Mouse (Mus musculus) heart, postnatal 0 days (tissue): ENCODE measurements around the gene Atg3. TPM values are rescaled to one million over a fixed set of nuclear protein-coding genes. Genes with fewer than 3 reads are reported as not detected.

Experiments used
- ATAC-seq: fragments of 200-750 bp; cut with Nextera tagmentation; 2 replicates; pipeline ENCODE4 v1.8.0; 2017; ENCODE audit warnings: low read depth, moderate number of reproducible peaks, moderate library complexity; ENCODE audit not compliant: insufficient read depth
- DNase-seq: peaks from one replicate; pipeline ENCODE4 v3.0.0-alpha.2; 2016; ENCODE audit warnings: low spot score
- H3K27ac ChIP-seq: fragments of 300-500 bp; sonication (generic); 2 replicates; pipeline ENCODE4 v1.5.1; 2014; ENCODE audit warnings: low read depth, mild to moderate bottlenecking
- H3K27me3 ChIP-seq: fragments of 300-500 bp; sonication (generic); 2 replicates; pipeline ENCODE4 v1.6.1; 2014; ENCODE audit warnings: low read length, mixed read lengths; ENCODE audit not compliant: control insufficient read depth, insufficient read depth
- H3K36me3 ChIP-seq: fragments of 300-500 bp; sonication (generic); replicated peaks from 2 replicates; pipeline ENCODE4 v1.6.1; 2014; ENCODE audit warnings: low read length, mixed read lengths; ENCODE audit not compliant: control insufficient read depth, insufficient read depth
- H3K4me1 ChIP-seq: fragments of 300-500 bp; sonication (generic); 2 replicates; pipeline ENCODE4 v1.6.1; 2014; ENCODE audit warnings: antibody characterized with exemption; ENCODE audit not compliant: control insufficient read depth, insufficient read depth
- H3K4me2 ChIP-seq: fragments of 300-500 bp; sonication (generic); 2 replicates; pipeline ENCODE4 v1.6.1; 2014; ENCODE audit warnings: low read depth, mild to moderate bottlenecking, low read length, moderate library complexity
- H3K4me3 ChIP-seq: fragments of 300-500 bp; sonication (generic); 2 replicates; pipeline ENCODE4 v1.5.1; 2014; ENCODE audit warnings: low read depth, low read length
- H3K9ac ChIP-seq: fragments of 300-500 bp; sonication (generic); replicated peaks from 2 replicates; pipeline ENCODE4 v1.6.1; 2014; ENCODE audit warnings: low read depth, low read length, mixed read lengths
- H3K9me3 ChIP-seq: fragments of 300-500 bp; sonication (generic); replicated peaks from 2 replicates; pipeline ENCODE4 v1.6.1; 2016; ENCODE audit warnings: low read length; ENCODE audit not compliant: control insufficient read depth
- CTCF ChIP-seq: IDR thresholded peaks from 2 replicates; pipeline ENCODE4 v1.5.1; 2016; ENCODE audit warnings: antibody characterized with exemption, control low read depth, low read depth
- EP300 ChIP-seq: IDR thresholded peaks from 2 replicates; pipeline ENCODE4 v1.6.1; 2016; ENCODE audit warnings: antibody characterized with exemption, low read depth
- WGBS: fragments of 180-500 bp; shearing (Covaris S2); extraction: QIAGEN DNeasy Blood & Tissue Kit; methylation state at CpG from one replicate; pipeline ENCODE4 v1.1.7; 2014; 5-methylcytosine and 5-hydroxymethylcytosine counted together
- polyA plus RNA-seq: library from polyadenylated mRNA; unstranded; fragments of >200 nt; fragmentation: Nextera tagmentation; extraction: Ambion mirVana; gene quantifications from 2 replicates; pipeline ENCODE4 v1.2.1, GENCODE M21; 2015
- total RNA-seq: library from RNA; depleted of rRNA; stranded (reverse); fragments of >200 nt; gene quantifications from 2 replicates; pipeline ENCODE4 v1.2.3, GENCODE M21; 2014; ENCODE audit warnings: low replicate concordance

The Atg3 gene
- total and polyA plus RNA-seq, 2 experiments from 2014 or later, result 4.5 to 30.1 TPM

DNA sequence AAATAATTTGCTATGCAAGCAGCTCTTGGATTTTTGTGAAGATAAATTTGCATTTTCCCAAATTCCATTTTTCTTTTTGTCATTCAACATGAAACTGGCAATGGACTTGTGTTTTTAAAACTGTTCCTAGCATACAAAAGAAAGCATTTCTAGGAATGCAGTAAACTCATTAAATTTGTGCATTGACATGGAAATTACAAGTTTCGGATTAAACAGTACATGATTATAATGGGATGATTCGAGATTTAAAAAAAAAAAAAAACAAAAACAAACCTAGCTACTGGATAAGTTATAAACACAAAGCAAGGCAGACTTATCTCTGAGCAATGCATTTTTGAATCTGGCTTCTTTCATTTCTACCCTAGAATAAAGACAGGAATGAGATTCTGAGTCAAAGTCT lies 63.4 kb downstream of the Atg3 start:
- no peaks in the 10 kb centered on the region for H3K36me3 ChIP-seq
- no peak overlapping the region for H3K4me3 ChIP-seq
- no peaks in the 10 kb centered on the region for H3K9me3 ChIP-seq
- H3K27ac ChIP-seq, result no peak overlapping the region
- H3K4me1 ChIP-seq, result no peaks in the 10 kb centered on the region
- H3K27me3 ChIP-seq, result no peaks in the 10 kb centered on the region
- no peak overlapping the region for H3K9ac ChIP-seq
- 54% methylated on average over 2 of the region's 2 CpGs for WGBS
- H3K4me2 ChIP-seq, result no peak overlapping the region
- no peak for TF ChIP-seq EP300
- TF ChIP-seq CTCF, result no peak
- ATAC-seq (no peak), DNase-seq (no peak)

DNA sequence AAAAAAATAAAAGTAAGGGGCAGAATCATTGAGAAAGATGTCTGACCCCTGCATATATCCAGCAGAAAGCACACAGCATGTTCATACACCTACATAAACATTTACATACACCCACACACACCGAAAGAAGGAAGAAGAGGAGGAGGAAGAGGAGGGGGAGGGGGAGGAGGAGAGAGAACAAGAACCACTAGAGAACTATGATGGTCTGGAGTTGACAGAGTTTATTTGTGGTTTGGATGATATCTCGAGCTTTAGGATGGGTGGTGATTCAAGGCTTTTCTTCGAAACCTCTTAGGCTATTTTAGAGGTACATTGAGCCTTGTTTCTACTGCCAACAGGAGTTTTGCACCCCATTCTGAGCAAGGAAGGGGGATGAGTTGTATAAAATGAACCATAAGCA lies 64.2 kb downstream of the Atg3 start:
- Histone ChIP-seq H3K27me3 (no peaks in the 10 kb centered on the region), H3K9ac (no peak overlapping the region), H3K4me1 (no peaks in the 10 kb centered on the region), H3K4me3 (no peak overlapping the region), H3K9me3 (no peaks in the 10 kb centered on the region), H3K27ac (no peak overlapping the region), H3K4me2 (no peak overlapping the region), H3K36me3 (no peaks in the 10 kb centered on the region)
- TF ChIP-seq CTCF, result no peak
- TF ChIP-seq EP300, result no peak
- ATAC-seq (no peak), DNase-seq (no peak)
- WGBS, result 75% methylated on average over 3 of the region's 3 CpGs

DNA sequence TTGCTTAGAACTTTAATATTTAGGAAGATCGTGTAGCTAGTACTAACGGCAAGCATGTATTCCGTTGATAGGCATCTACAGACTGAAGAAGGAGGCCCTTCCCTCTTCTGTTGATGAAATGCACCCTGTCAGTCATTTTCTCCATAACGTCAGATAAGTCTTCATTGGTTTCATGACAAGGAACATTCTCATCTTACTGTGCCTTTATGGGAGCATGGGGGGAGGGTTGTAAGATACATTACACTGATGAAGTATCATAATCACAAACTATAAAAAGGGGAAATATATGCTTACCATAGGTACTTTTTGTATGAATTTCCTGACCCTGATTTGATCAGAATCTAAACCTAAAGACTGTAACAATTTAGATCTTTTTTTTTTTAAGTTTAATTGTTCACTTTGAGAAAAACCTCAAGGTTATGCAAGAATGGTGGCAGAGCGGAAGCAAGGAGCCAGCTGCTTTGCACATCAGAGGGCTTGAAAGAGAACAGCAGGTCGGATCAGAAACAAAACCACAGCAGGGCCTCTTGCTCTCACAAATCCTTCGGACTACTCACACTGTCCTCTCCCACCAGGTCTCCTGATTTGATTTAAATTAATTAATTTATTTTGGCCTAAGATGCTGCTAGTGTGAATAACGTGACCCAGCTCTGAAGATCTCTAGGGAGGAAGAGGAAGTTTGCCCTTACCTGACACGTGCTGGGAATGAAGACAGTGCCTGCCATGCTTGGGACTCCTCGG lies 65.2 kb downstream of the Atg3 start, which contains the start of gene Btla:
TSS of gene Btla (plus strand) at position 668 of the 741 bp plus-strand sequence.
- H3K9ac ChIP-seq, result no peak within 1 kb of the TSS
- no peak within 1 kb of the TSS for H3K4me2 ChIP-seq
- 49% methylated on average over 10 of the region's 10 CpGs for WGBS
- H3K36me3 ChIP-seq, result no peaks in the 10 kb centered on the region
- no peak within 1 kb of the TSS for H3K4me3 ChIP-seq
- H3K4me1 ChIP-seq, result no peaks in the 10 kb centered on the region
- no peak within 1 kb of the TSS for H3K27ac ChIP-seq
- DNase-seq (no peak), ATAC-seq (no peak)
- TF ChIP-seq CTCF, result no peak
- no peak for TF ChIP-seq EP300
- no peaks in the 10 kb centered on the region for H3K9me3 ChIP-seq
- H3K27me3 ChIP-seq, result no peaks in the 10 kb centered on the region

DNA sequence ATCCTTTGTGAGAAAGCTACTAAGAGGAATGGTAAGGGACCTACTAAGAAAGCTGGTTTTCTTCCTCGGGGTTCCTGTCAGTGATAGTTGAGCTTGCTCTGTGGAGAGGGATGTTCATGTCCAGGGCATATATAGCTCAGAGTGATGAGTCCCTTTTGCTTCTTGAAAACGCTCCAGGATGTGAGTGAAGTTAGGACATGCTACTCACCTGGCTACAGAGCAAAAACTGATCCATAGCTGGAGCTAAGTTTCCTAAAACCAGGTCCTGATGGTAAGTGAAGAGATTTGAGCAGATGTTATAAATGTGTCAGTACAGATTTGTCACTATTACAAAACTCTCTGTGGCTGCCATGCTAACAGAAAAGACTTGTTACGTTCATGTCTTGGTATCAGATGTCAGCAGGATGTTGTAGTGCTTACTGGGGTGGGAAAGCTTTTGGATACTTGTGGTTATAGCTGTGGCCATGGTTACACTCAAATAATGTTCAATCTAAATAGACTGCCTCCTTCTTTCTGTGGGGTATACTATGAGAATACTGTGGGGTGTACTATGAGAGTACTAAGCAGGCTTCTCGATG lies 65.9 kb downstream of the Atg3 start:
- no peak overlapping the region for H3K4me2 ChIP-seq
- WGBS, result 69% methylated on average over 4 of the region's 4 CpGs
- DNase-seq, result no peak

DNA sequence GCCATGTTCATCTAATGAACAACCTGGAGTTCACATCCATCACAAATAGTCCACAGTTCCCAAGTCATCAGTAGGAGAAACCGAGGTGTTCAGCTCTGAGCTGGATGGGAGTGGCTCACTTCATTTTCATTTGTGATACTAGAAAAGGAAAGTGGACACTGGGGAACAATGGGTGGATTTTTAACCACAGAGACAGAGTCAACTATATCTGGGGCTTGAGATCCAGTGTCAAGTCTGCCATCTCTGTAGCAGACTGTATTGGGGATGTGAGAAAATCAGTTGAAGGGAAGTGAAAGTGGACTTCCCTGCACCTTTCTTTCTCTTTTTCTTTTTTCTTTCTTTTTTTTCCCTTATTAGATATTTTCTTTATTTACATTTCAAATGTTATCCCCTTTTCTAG lies 68.4 kb downstream of the Atg3 start:
- 69% methylated on average over 1 of the region's 1 CpGs for WGBS
- H3K27me3 ChIP-seq, result no peaks in the 10 kb centered on the region
- no peak overlapping the region for H3K4me2 ChIP-seq
- no peak for DNase-seq
- ATAC-seq, result no peak
- no peaks in the 10 kb centered on the region for H3K36me3 ChIP-seq
- H3K4me3 ChIP-seq, result no peak overlapping the region
- H3K9ac ChIP-seq, result no peak overlapping the region
- no peaks in the 10 kb centered on the region for H3K9me3 ChIP-seq
- no peak overlapping the region for H3K27ac ChIP-seq
- no peaks in the 10 kb centered on the region for H3K4me1 ChIP-seq
- TF ChIP-seq CTCF (no peak), EP300 (no peak)

More for the DNA sequence above, 65.9 kb downstream of the Atg3 start:
- Histone ChIP-seq H3K27ac (no peak overlapping the region), H3K9ac (no peak overlapping the region), H3K36me3 (no peaks in the 10 kb centered on the region), H3K9me3 (no peaks in the 10 kb centered on the region), H3K4me1 (no peaks in the 10 kb centered on the region), H3K27me3 (no peaks in the 10 kb centered on the region), H3K4me3 (no peak overlapping the region)
- no peak for ATAC-seq
- no peak for TF ChIP-seq EP300
- TF ChIP-seq CTCF, result no peak
